Mouse (Mus musculus) heart, adult 18-20 months (tissue): ENCODE results near the gene Ppp4r2. TPM values are rescaled to one million over a fixed set of nuclear protein-coding genes. Genes with fewer than 3 reads are reported as not detected.

Source experiments
- DNase-seq, 2 experiments: peaks; one replicate each; pipeline ENCODE4 v3.0.0; 2021 to 2022; ENCODE audit warnings: mixed read lengths in 1 of 2
- total RNA-seq, 2 experiments: library from RNA; stranded (reverse); gene quantifications; 2 replicates each; pipeline ENCODE4 v1.2.3; 2021

Ppp4r2 gene
- total RNA-seq, 2 experiments from 2014 or later = 47.2 to 52.9 TPM

DNA sequence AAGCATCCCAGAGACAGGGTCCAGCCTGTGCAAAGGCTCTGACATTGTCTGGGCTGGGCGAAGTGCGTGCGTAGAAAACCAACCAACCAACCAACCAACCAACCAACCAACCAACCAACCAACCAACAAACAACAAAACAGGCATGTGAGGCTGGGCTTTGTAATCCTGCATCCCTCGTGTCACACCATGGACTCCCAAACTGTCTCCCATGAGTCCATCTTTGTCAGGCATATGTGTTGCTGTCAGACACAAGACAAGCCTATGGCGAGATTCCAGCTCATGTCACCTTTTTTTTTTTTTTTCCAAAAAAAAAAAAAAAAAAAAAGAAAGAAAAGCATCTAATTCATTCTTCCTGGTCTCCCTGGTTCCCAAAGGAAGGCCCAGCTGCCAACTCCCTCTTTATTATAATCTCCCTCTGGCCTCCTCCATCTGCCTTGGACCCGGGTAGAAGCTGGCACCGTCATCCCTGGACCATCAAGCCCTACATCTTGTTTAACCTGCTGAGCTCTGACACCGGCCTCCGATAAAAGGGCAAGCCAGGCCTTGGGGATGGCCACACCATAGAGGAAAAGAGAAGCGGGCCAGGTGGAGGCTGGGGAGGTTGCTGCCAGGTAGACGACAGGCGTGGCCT, 51.3 kb downstream of the Ppp4r2 start:
- DNase-seq = no peak

DNA sequence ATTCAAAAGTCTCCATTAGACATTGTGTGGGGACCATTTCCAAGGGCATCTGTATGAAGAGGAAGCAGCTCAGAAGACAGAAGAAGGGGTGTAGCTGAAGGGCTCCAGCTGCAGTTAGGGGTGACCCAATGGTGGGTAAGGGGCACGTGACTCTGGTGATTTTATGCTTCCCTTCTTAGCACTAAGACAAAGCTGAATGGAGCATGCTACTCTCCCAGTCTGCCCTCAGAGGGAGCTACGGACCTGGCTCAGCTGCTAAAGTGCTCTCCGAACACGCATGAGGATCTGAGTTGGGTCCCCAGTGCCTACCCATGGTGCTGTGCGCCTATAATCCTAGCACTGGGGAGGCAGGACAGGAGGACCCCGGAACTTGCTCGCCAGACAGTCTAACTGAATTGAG, 52.0 kb downstream of the Ppp4r2 start:
- no peak for DNase-seq

- DNase-seq = no peak
Observed at GRCm38 (mm10) chr6:100887012-100887411, 53.6 kb downstream of the Ppp4r2 start.

GRCm38 (mm10) chr6:100889340-100889739, 55.9 kb downstream of the Ppp4r2 start:
- DNase-seq = no peak

- DNase-seq = peak; percentile 10 to 20
Observed at GRCm38 (mm10) chr6:100892489-100892888, 59.1 kb downstream of the Ppp4r2 start.

- DNase-seq = peak; percentile 24 to 27
Observed at GRCm38 (mm10) chr6:100893073-100893472, 59.7 kb downstream of the Ppp4r2 start.

DNA sequence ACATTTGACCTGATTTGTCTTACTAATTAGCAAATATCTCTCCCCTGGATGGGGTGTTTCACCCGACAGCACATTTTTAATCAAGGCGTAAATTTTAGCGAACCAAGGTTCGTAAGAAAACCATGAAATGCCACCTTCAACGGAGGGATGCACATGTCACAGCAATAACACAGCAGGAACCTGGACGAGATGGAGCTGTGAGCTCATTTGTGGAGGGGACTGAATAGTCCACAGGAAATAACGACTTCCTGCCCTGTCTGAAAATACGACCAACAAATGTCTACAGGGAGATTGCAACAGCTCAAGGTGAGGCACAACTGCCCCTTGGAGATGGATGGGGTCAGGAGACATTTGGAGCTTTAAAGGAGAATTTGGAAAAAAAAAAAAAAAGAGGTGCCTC, 61.8 kb downstream of the Ppp4r2 start:
- DNase-seq = no peak

GRCm38 (mm10) chr6:100896883-100897282, 63.5 kb downstream of the Ppp4r2 start:
- DNase-seq = no peak

DNA sequence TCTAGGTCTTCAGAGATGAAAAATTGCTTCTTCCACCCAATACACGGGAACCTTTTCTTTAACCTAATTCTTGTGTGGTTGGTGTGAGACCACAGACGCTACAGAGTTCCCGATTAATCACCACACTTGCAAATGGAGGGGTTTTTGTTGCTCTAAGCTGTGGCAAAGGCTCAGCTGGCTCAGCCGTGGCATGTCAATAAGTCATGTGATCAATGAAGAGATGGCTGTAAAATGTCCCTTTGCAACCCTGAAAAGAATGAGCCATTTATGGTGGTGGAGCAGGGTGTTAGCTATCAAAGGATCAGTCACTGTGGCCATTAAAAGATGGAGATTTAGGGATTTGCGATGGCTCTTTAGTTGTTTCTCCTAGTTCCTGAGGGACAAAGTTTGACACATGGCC, 71.0 kb downstream of the Ppp4r2 start:
- no peak for DNase-seq

DNA sequence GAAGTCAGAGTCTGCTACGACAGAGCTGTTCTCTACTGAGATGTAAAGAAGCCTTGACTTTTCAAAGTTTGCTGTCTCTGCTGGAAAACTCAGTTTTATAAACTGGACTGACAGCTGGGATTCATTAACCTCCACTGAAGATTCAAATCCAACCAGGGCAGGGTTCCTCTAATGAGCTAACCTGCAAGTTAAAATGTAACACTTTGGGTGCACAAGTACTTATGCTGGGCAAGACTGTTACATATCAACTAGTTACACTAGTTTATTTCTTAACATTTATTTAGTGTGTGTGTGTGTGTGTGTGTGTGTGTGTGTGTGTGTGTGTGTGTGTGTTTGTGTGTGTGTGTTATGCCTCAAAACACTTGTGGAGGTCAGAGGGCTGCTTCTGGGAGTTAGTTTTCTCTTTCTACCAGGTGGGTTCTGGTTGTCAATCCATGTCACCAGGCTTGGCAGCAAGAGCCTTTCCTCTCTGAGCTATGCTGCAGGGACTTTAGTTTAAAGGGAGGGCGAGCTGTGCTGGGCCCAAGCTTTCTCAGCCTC, 76.8 kb downstream of the Ppp4r2 start:
- no peak for DNase-seq

Other genes starting within 250 kb of the Ppp4r2 start
- 1 to 10 TPM; 3.3 to 4.5 TPM for gene Shq1, start 162.5 kb upstream of the Ppp4r2 start, total RNA-seq
- 1 to 10 TPM; 1.8 to 2.1 TPM for gene Gxylt2, start 128.9 kb upstream of the Ppp4r2 start, total RNA-seq